Comparison of ENCODE assay signal across 8 mouse cellular contexts in genomic region chr15:80799074-80799633, GRCm38 (mm10).
DNase-seq lines count a peak whose midpoint lies in the region; ATAC-seq lines count a peak whose summit lies in the region.

No protein-coding gene starts in this region.

- H3K9ac ChIP-seq in heart, embryonic 13.5 days = peak overlapping the region; percentile 89
- H3K9ac ChIP-seq in lung, embryonic 15.5 days = peak overlapping the region; percentile 65

- DNase-seq in A20 (ENCODE audit: low read depth, low spot score) = peak; percentile 91
- peak; percentile 52 for DNase-seq in T-cell, adult 2 months (ENCODE audit: low spot score)
- DNase-seq in embryo, embryonic 11 days = peak; percentile 80
- peak; percentile 57 for DNase-seq in kidney, postnatal 10 days
- peak; percentile 26 for DNase-seq in ovary, postnatal 36 days (ENCODE audit: low spot score)
- no peak for DNase-seq in urinary bladder, postnatal 25 days (ENCODE audit: low spot score)

- no peaks in the 10 kb centered on the region for H3K9me3 ChIP-seq in heart, embryonic 13.5 days
- H3K9me3 ChIP-seq in lung, embryonic 15.5 days = no peaks in the 10 kb centered on the region

- H3K27ac ChIP-seq in heart, embryonic 13.5 days (replicated peaks) = peak overlapping the region; percentile 94
- peak overlapping the region; percentile 90 for H3K27ac ChIP-seq in lung, embryonic 15.5 days

- peak overlapping the region; percentile 72 for H3K4me2 ChIP-seq in heart, embryonic 13.5 days
- peak overlapping the region; percentile 64 for H3K4me2 ChIP-seq in lung, embryonic 15.5 days

- no peaks in the 10 kb centered on the region for H3K27me3 ChIP-seq in heart, embryonic 13.5 days (replicated peaks)
- H3K27me3 ChIP-seq in lung, embryonic 15.5 days = no peaks in the 10 kb centered on the region

- H3K4me3 ChIP-seq in heart, embryonic 13.5 days = peak overlapping the region; percentile 68
- H3K4me3 ChIP-seq in lung, embryonic 15.5 days = peak overlapping the region; percentile 55

- WGBS in heart, embryonic 13.5 days = 1% methylated on average over 10 of the region's 10 CpGs
- under 1% methylated on average over 9 of the region's 10 CpGs for WGBS in lung, embryonic 15.5 days

- peak; percentile 20; the same call in 1 of the 2 replicates for ATAC-seq in heart, embryonic 13.5 days (ENCODE audit: extremely low read depth, insufficient number of reproducible peaks, low FRiP score, low TSS enrichment)
- peak; percentile 48; the same call in 1 of the 2 replicates for ATAC-seq in lung, embryonic 15.5 days (ENCODE audit: borderline replicate concordance, extremely low read depth, low FRiP score, low TSS enrichment)

- peaks cover 53% of the 10 kb centered on the region for H3K4me1 ChIP-seq in heart, embryonic 13.5 days
- peaks cover 30% of the 10 kb centered on the region for H3K4me1 ChIP-seq in lung, embryonic 15.5 days

- no peaks in the 10 kb centered on the region for H3K36me3 ChIP-seq in heart, embryonic 13.5 days
- H3K36me3 ChIP-seq in lung, embryonic 15.5 days = no peaks in the 10 kb centered on the region
